Mouse (Mus musculus) brain, embryonic 14.5 days (tissue): ENCODE measurements around the gene Mgat2. TPM values are rescaled to one million over a fixed set of nuclear protein-coding genes. Genes with fewer than 3 reads are reported as not detected.

ENCODE experiments used
- DNase-seq: peaks from one replicate; pipeline ENCODE4 v3.0.0-alpha.2; 2011; ENCODE audit warnings: low read depth
- CTCF ChIP-seq: fragments of 200-500 bp; IDR thresholded peaks from 2 replicates; pipeline ENCODE4 v1.5.1; 2012; ENCODE audit warnings: inconsistent platforms, mild to moderate bottlenecking, moderate library complexity, borderline replicate concordance; ENCODE audit not compliant: insufficient read depth, insufficient read length; ENCODE audit errors: extremely low read depth
- POLR2A ChIP-seq: fragments of 200-500 bp; IDR thresholded peaks from 2 replicates; pipeline ENCODE4 v1.6.1; 2012; ENCODE audit warnings: mild to moderate bottlenecking, inconsistent platforms, borderline replicate concordance; ENCODE audit not compliant: poor library complexity, insufficient read depth, insufficient read length, severe bottlenecking; ENCODE audit errors: extremely low read depth
- polyA plus RNA-seq: library from polyadenylated mRNA; depleted of rRNA; stranded (reverse); fragments of >200 nt; gene quantifications from 2 replicates; pipeline ENCODE4 v1.2.3, GENCODE M21; 2012

Mgat2 gene
- polyA plus RNA-seq, 1 experiment: 19.9 TPM

- no peak for DNase-seq
- no peak for TF ChIP-seq CTCF
Observed at GRCm38 (mm10) chr12:69185371-69185770, 1.4 kb downstream of the Mgat2 start.

DNA sequence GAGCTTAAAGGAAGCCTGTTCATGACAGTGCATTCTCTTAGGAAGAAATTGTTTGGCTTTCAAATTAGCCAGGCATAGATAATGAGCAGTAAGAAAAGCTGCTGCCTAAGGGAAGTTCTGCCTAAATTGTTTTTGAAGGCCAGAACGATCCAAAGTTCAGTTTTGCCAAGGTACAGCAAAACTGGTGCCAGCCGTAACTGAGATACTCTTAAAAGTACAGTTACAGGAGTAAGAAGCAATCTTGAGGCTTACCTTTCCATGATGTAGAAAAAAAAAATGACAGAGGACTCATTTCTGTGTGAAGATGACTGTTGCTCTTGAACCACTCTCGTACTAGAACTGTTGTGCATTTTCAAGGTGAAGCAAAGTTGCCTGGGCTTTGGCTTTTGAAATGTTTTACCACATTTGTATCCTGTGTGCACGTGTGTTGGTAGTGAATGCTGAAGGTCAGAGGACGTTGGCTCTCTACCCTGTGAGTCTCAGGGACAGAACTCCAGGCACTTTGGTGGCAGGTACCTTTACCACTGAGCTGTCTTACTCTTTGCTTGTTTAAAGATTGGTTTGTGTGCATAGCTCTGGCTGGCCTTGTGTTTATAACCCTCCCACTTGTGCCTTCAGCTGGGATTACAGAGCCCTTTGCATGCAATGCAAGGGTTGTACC, 3.0 kb downstream of the Mgat2 start:
- TF ChIP-seq POLR2A: no peak
- TF ChIP-seq CTCF: no peak

DNA sequence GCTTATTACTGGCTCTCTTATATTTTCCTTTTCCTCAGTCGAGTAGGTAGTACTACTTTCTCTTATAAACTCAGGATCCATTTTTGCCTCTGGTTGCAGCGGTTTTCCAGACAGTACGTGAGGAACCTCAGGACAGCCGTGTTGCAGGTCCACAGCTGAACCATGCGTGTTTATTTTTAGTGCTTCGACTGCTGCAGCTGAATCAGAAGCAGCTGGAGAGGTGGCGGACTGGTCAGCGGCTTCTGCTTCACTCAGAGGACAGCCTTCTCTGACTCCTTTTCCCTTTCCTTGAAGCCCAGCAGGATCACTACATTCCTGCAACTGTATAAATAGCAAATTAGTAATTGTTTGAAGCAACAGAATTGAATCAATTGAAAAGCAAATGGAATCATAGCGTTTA, 6.1 kb downstream of the Mgat2 start:
- no peak for DNase-seq
- TF ChIP-seq CTCF (no peak), POLR2A (no peak)

More for the DNA sequence above, 3.0 kb downstream of the Mgat2 start:
- DNase-seq: no peak

DNA sequence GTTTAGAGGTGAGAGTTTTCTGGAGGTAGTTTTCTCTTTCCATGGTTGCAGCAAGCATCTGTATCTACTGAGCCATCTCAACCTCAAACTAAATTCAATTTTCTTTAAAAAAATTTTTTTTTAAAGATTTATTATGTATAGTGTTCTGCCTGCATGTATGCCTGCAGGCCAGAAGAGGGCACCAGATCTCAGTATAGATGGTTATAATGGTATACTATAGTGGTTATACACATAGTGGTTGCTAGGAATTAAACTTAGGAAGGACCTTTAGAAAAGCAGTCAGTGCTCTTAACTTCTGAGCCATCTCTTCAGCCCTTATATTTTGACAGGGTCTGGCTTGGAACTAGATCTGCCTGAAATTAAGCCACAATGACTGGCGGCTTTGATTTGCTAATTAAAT, 6.6 kb downstream of the Mgat2 start:
- no peak for DNase-seq
- TF ChIP-seq POLR2A: no peak
- TF ChIP-seq CTCF: no peak

- DNase-seq: no peak
- no peak for TF ChIP-seq POLR2A
- no peak for TF ChIP-seq CTCF
Observed at GRCm38 (mm10) chr12:69191396-69191795, 7.4 kb downstream of the Mgat2 start.

GRCm38 (mm10) chr12:69192637-69193036, 8.7 kb downstream of the Mgat2 start:
- DNase-seq: no peak
- TF ChIP-seq POLR2A (no peak), CTCF (no peak)

DNA sequence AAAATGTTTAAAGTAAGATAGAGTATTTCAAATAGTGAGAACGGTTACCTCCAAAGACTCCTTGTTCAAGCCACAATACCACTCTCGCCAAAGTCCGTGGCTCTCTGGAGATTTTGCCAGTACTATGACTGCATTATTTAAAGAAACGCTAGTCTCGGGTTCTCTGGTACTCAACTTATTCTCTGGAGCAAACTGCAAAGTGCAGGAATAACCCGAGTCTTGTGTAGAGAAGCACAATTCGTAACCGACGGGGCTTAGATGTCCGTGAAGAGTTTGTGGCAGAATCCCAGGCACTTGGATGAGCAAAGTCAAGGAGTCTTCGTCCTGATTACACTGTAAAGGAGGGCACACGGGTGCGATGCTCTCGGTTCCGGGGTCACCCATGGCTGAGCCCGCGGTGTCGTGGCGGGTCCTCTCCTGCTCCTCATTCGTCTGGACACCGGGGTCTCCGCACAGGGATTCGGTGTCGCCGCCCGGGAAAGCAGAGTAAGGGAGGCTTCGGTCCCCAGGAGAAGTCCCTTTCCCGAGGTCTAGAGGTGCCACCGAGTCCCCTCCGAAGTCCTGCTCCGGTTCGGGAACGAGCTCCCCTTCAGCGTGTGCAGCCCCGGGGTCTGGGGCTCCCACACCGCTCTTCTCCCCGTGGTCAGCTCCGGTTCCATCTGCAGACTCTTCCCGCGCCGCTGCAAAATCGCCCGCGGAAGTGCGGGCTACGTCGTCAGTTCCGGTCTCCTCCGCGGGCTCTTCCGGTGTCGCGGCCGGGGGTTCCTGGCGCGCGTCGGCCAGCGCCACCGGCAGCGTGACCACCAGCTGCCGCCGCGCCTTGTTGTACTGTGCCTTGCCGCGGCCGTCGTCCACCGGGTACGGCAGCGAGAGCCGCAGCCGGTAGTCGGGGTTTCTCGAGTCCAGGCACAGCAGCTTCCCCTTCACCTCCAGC, 12.8 kb downstream of the Mgat2 start, which contains the start of gene Gm49383:
Gene Gm49383 (minus strand): TSS at position 661 of the 934 bp plus-strand sequence.
- DNase-seq: peak; percentile 93
- TF ChIP-seq POLR2A: peak; percentile 96
- no peak for TF ChIP-seq CTCF

- TF ChIP-seq CTCF (no peak), POLR2A (no peak)
- DNase-seq: peak; percentile 63
Observed at GRCm38 (mm10) chr12:69197378-69198163, 13.6 kb downstream of the Mgat2 start.

DNA sequence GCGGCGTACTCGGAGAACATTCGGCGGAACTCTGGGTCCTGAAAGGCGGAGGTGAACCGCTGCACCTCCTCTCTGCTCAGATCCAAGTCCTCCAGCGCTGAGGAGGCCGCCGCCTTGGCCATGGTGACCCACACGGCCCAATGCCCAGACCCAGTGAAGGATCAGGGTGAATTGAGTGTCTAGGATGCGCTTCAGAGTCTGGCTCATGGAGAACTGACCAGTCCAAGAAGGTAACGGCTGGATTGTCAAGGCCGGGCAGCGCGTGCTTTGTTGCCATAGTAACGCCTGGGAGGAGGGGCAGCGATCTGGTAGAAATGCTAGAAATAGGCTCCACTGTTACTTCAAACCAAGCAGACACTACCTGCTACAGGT, 14.2 kb downstream of the Mgat2 start, which contains the start of gene Dnaaf2:
Gene Dnaaf2 (minus strand): TSS at position 266 of the 372 bp plus-strand sequence.
- TF ChIP-seq POLR2A (no peak), CTCF (no peak)
- DNase-seq: peak; percentile 80

DNA sequence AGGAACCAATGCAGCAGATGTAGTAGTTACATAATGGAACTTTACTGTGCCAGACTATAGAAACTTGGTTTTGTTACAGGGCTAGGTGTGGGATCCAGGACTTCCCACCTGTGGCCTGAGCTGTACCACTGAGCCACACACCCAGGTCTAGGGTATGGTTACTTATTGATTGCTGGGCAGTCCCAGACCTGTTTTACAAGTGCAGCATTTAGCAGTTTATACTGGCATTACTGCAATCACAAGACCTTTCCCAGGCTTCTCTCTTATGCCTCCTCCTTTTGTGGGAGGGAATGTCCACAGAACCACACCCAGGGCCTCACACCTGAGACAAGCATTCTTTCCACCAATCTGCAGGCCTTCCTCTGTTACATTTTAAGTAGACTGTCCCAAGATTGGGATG, 15.0 kb downstream of the Mgat2 start:
- TF ChIP-seq CTCF (no peak), POLR2A (no peak)
- no peak for DNase-seq

DNA sequence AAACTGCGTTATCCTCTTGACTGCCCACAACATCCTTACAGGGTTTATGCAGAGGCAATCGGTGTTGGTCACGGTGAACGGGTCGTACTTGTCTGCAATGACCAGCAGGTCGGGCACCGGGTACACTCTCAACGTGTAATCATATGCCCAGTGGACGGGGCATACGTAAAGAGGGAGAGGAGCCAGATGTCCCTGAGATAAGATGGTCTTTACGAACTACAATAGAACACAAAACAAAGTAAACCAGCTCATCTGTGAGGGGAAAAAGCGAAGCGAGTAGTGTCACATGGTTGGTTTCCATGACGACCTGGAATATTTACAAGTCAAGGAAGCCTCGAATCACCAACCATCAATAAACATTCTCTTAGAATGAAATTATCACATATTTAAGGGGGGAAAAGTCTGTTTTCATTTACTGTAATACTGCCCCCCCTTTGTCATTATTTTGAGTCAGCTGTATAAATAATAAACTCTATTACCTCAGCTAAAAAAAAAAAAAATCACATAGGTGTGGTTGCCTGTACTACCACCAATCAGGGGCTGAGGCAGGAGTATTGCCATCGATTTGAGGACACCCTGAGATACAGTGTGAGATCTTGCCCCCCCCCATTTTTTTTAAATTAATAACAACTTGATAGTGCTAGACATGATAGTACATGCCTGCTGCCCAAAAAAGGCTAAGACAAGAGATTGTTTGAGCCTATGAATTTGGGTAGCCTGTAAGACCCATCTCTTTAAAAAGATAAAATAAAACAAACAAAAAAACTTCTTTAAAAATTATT, 20.3 kb downstream of the Mgat2 start, which contains the start of gene Gm49384:
Gene Gm49384 (minus strand): TSS at position 216 of the 782 bp plus-strand sequence.
- TF ChIP-seq POLR2A (no peak), CTCF (no peak)
- peak; percentile 64 for DNase-seq
